Mouse (Mus musculus): ENCODE data around the gene Csgalnact2. TPM values are rescaled to one million over a fixed set of nuclear protein-coding genes. Genes with fewer than 3 reads are reported as not detected.

Gene Csgalnact2
- polyA plus RNA-seq, 1 experiment: 1.4 TPM

DNA sequence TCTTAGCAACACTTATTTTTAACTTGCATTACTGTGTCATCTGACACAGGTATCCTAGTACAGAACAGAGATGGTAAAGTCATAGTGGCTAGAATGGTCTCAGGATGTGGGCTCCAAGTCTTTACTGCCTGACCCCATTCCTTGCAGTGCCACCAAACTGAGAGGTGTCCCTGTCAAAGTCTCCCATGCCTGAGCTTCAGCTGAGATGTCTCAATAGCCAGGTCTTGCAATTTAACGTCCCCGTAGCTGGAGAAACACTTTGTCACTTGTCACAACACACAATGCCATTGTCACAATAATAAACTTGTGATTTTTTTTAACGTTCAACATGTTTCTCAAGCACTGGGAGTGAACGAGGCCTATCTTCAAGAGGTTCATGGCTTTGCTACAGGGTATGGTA is 11.2 kb upstream of the Csgalnact2 start:
- 84% methylated on average over 4 of the region's 4 CpGs for WGBS
- DNase-seq (ENCODE audit: low read depth, low spot score): no peak

DNA sequence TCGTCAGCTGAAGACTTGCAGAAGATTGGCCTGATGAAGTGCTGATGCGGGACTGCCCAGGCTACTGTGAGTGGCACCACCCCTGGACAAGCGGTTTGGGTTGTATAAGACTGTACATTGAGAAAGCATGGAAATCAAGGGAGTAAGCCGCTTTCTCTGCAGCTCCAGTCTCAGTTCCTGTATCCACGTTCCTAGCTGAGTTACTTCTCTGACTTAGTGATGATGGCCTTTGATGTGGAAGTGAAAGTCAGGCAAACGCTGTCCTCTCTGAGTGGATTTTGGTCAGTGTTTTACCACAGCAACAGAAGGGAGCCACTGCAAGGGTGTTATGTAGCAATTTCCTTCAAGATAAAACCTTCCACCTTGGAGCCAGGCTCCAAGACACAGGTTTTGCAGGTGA is 2.0 kb upstream of the Csgalnact2 start:
- WGBS: 74% methylated on average over 6 of the region's 6 CpGs
- no peak for DNase-seq (ENCODE audit: low read depth, low spot score)

DNA sequence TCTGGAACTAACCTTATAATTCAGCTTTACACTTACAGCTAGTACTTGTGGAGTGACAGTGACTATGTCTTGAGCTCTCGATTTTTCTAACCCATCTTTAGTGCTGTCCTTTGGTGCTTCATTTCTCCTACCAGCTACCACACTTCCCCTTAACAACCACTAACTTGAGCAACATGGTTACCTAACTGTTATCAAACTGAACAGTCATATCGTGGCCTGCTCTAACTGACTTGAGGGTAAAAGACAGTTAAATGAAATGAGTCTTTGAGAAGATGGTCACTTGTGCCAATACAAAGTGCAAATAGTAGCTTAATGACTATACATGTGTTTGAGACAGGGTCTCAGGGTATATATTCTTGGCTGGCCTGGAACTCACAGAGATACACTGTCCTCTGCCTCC is 1.8 kb downstream of the Csgalnact2 start:
- 76% methylated on average over 2 of the region's 2 CpGs for WGBS
- DNase-seq (ENCODE audit: low read depth, low spot score): no peak

DNA sequence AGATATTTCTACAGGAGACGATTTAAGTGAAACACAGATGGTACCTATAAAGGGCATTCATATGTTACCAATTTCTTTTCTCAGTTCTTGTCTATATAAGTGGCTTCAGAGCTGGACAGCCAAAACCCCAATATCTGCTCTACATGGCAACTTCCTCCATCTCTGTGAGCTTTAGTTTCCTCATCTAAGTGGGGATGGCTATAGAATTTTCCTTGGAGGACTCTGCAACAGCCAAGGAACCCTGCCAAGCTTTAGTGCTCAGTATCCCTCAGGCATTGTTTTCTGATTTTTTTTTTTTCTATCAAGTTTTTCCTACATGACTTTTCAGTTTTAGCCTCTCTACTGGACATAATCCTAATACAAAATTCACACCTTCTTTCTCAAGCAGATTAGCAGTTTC is 4.5 kb downstream of the Csgalnact2 start:
- 80% methylated on average over 1 of the region's 1 CpGs for WGBS
- DNase-seq (ENCODE audit: low read depth, low spot score): no peak

DNA sequence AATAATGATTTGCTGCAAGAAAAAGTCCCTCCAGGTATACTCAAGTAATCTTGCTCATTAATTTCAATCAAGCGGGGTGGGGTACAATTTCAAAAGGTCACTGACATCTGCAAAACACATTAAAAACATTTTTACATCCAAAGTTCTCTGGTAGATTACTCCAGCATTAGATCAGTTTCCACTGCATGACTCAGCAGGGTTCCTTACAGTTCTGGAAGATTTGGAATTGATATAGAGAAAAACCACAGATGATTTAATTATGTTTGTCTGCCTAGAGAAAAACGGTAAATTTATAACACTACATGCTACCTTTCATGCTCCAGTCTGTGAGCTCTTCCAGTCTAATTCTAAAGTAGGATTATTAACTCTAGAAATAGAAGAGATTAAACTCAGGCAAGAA is 8.9 kb downstream of the Csgalnact2 start:
- no peak for DNase-seq (ENCODE audit: low read depth, low spot score)
- 52% methylated on average over 2 of the region's 2 CpGs for WGBS

DNA sequence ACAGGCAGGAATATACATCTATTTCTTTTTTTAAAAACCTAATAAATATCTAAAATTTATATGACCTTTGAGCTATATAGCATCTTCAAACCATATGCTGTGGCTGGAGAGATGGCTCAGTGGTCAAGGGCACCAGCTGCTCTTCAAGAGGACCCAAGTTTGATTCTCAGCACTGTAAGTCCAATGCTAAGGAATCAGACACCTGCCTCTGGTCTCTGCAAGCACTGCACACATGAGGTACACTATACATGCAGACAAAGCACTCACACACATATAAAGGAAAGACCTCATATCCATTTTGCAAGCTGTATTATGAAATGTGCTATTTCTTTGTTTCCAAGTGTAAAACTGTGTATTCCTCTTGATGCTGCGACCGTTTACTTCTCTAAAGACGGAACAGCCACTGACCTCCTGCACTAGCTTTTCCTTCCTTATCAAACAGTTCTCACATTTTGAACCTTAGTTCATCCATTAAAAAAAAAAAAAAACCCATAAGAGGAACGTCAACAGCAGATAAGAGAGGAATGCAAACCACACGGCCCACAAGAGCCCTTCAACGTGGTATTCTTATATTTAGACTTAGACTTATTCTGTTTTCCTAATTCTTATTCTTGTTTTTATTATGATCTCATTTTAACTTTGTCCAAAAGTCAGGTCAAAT is 11.0 kb downstream of the Csgalnact2 start:
- WGBS: 55% methylated on average over 6 of the region's 6 CpGs
- no peak for DNase-seq (ENCODE audit: low read depth, low spot score)

DNA sequence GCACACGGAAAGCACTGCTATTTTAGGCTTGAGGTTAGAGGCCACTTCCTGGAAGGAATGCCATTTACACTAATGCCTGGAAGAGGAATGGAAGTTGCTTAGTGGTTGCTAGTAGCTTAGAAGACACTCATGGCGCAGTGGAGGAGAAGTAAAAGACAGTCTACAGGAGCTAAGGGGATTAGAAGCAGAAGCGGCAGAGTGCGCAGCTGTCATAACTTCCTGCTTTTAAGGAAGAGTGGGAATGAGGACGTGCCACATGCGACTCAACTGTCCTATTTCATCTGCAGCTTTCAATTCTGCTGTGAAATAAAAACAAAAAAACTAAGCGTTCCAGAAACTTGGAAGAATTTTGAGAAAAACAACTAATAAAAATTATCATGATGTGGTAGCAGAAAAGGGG is 11.7 kb downstream of the Csgalnact2 start:
- WGBS: 86% methylated on average over 7 of the region's 7 CpGs
- no peak for DNase-seq (ENCODE audit: low read depth, low spot score)

DNA sequence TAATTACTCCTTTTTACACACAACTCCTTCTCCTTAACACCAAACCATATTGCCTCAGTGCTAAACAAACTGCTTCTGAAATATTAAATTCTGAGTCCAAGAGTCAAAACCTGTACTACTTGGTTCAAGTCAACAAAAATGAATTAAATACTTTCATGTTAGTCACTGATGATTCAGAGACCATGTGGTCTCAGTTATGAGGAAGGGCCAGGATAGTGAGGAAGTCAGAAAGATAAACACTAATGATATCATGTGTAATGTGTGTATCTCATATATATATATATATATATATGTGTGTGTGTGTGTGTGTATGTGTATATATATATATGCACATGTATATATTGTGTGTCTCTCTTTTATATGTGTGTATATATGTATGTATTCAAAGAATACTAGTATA is 12.4 kb downstream of the Csgalnact2 start:
- DNase-seq (ENCODE audit: low read depth, low spot score): no peak

DNA sequence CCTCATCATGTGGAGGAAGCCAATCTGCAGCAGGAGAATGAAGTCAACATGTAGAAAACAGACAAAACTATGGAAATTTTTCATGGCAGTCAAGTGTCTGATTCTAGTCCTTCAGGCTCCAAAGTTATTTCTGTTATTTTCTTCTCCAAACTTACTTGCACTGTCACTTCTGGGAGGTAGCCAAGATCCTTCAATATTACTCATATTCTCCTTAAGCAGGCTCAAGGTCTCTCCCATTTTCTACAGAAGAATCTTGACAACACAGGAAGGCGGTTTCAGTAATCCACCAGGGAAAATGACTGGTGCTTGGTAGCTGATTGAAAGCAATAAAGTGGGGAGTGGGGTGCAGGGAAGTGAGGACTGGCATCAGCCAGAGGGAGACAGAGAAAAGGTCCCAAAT is 16.2 kb downstream of the Csgalnact2 start:
- DNase-seq (ENCODE audit: low read depth, low spot score): no peak
- 80% methylated on average over 1 of the region's 1 CpGs for WGBS

DNA sequence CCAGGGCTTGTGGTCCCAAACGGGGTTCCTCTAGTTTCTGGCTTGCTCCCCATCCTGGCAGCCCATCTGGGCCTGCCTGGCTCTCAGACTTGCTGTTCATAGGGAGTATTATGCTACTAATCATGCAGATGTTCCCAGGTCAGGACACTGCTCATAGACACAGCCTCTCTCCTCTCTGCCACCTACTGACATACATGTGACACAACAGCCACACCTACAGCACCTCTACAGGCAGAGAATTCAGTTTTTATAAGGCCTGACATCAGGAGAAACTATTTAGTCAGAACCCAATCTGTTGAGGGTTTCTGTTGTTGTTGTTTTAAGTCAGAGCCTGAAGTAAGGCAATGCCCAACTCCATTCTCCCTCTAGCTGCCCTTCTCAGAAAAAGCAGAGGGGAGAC is 27.1 kb downstream of the Csgalnact2 start:
- WGBS: 50% methylated on average over 1 of the region's 1 CpGs
- DNase-seq (ENCODE audit: low read depth, low spot score): no peak

DNA sequence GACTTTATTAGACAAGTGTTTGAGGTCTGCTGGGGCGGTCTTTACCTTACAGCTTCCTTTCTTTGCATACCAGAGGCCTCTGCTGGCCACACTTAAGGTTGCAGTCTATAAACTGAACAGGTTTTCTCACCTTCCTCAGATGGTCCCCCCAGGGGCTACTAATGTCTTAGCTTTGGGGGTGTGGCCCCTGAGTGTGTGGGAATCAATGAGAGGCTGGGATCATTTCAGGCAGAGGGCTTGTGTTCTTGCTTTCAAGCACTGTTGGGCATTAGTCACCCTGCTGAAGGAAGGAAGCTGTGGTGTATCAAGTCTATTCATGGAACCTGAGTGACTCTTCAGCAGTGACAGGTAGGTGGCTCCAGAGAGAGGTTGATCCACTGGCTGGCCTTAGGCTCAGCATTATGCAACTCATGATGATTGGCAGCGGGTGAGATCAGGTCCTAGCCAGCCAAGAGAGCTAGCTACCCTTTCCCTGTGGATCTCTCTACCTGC is 39.6 kb downstream of the Csgalnact2 start:
- DNase-seq (ENCODE audit: low read depth, low spot score): no peak
- 36% methylated on average over 2 of the region's 2 CpGs for WGBS

DNA sequence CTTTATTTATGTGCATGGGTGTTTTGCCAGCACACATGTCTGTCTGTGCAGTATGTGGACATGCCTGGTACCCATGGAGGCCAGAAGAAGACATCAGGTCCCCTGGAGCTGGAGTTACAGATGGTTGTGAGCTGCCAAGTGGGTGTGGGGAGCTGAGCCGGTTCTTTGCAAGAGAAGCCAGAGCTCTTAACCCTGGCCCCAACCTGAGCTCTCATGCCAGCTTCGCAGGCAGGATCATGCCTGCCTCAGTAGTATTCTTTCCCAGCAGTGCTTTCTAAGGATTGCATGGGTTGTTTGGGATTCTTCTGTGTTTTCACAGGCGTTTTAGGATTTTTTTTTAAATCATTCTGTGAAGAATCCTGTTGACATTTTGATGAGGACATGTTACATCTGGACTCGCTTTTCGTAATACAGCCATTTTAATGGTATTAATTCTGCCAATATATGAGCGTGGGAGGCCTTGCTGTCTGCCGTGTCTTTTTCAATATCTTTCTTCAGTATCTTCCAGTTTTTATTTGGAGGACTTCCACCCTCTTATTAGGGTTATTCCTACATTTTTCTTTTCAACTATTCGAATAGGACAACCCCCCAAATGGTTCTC is 41.1 kb downstream of the Csgalnact2 start:
- DNase-seq (ENCODE audit: low read depth, low spot score): no peak
- 62% methylated on average over 8 of the region's 8 CpGs for WGBS

DNA sequence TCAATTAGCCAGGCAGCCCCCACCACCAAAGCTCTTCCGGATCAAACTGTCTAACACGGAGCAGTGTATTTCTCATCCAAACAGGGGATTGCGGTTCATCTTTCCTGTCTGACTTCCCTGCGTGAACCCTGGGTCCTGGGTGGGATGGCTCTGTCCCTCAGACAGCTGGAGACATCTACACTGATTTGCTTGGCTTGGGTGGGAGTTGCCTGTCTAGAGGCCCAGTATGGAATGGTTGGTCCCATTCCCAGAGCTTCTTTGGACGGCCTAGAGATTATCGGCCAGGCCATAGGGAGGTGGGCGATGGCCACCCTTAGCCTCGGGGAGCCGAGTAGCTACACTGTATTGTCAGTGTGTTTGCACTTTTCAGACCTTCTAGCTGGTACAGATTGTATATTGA is 48.1 kb downstream of the Csgalnact2 start:
- WGBS: 86% methylated on average over 9 of the region's 9 CpGs
- DNase-seq (ENCODE audit: low read depth, low spot score): no peak

DNA sequence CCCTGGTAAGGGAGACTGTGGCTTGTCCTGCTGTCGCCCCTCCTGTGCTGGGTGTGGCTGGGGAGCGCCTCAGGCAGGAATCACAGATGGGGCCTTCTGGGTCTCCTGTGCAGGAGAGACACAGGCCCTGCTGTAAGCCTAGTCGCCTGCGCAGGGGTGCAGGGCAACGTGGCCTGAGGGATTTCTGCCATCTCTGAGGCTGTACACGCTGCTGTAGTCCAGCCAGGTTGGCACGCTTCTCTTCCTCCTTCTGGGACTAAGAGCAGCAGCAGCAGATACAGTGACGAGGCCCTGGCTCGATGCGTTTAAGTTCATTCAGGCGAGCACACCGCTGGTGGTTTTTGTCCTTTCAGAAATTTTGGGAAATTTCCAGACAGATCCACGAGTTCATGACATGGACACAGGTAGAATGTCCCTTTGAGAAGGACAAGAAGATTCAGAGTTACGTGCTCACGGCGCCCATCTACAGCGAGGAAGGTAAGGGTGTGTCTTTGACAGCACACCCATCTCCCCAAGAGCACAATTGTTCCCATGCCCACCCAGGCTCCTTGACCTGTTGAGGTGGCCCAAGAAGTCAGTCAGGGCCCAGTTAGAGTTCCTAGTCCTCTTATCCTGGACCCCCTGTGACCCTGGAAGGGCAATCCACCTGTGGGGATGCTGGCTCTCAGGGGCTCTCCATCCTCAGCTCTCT is 50.0 kb downstream of the Csgalnact2 start:
- 78% methylated on average over 17 of the region's 17 CpGs for WGBS
- no peak for DNase-seq (ENCODE audit: low read depth, low spot score)

DNA sequence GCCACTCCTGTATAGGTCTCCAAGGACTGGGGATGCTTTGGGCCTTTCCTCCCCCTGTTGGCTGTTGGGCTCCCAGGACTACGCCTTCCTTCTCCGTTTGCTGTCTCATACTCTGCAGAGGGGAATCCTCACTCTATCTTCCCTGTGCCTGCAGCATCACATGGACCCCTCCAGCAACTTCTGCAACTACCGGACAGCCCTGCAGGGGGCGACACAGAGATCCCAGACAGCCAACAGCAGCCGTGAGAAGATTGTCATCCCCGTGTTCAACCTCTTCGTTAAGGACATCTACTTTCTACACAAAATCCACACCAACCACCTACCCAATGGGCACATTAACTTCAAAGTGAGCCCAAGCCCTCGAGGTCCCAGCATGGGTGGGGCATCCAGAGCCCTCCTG is 51.0 kb downstream of the Csgalnact2 start:
- WGBS: 57% methylated on average over 8 of the region's 8 CpGs
- no peak for DNase-seq (ENCODE audit: low read depth, low spot score)

DNA sequence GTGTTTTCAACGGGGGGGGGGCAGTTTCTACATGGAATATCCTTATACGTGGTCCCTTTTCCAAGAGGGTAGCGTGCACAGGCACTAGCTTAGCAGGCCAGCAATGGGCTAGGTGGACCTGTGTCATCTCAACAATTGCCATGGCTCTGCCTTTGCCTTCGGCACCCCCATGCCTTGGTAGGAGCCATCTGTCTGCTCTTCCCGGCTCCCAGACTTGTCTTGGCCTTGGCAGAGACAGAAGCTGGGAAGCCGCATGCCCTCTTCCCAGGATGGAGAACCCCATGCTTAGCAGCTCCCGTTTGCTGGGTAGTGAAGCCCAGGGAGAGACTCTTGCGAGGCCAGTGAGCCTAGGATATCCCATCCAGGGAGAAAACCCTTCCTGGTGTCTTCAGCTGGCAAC is 54.3 kb downstream of the Csgalnact2 start:
- no peak for DNase-seq (ENCODE audit: low read depth, low spot score)
- WGBS: 88% methylated on average over 8 of the region's 8 CpGs

DNA sequence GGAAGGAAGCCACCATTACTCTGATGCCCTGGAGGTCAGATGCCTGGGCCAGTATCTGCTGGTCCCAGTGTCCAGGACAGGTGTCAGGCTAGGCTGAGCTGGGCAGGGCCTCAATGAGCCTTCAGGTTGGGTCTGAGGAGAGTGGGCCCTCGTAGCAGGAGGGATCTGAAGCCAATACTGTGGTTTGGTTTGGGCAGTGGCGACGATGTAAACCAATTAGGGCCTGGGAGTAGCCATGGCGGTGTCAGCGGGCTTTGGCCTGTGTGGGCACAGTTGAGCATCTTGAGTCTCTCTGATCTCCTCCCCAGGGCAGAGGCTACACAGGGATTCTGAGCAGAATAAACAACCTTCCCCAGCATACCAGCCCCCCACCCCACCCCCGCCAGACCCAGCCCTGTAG is 55.3 kb downstream of the Csgalnact2 start:
- 73% methylated on average over 6 of the region's 6 CpGs for WGBS
- no peak for DNase-seq (ENCODE audit: low read depth, low spot score)

DNA sequence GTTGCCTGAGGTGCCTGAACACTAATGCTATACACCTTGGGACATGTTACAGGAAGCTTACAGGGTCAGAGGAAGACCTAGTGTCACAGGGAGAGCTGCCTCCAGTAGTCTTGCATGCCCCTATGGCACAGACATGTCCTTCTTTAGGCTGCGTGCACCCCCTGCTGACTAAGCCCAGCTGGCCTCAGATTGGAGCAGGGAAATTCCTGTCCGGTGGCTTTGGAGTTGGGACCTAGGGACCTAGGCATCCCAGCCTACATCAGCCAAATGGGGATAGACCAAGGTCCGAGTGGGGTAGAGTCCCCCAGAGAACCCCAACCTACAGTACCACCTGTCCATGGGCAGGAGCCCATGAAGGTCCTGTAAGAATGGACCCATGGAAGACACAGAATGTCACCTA is 56.6 kb downstream of the Csgalnact2 start:
- DNase-seq (ENCODE audit: low read depth, low spot score): no peak
- 77% methylated on average over 3 of the region's 3 CpGs for WGBS

DNA sequence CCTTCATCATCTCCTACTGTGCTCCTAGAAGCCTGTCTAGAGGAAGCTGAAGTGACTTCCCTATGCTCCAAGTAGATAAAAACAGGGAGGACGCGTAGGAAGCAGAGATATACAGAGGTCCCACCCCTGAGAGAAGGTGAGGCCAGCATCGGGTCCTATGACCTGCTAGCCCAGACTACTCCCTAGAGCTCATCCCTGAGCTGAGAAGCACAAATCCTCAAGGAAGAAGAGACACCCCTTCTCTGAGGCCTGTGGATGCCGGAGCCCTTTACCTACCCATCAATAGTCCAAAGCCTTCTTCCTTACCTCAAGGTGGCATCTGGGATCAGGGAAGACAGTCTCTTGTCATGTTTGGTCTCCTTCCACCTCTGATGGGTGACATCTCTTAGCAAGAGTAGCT is 58.2 kb downstream of the Csgalnact2 start:
- DNase-seq (ENCODE audit: low read depth, low spot score): no peak
- WGBS: 87% methylated on average over 4 of the region's 4 CpGs

DNA sequence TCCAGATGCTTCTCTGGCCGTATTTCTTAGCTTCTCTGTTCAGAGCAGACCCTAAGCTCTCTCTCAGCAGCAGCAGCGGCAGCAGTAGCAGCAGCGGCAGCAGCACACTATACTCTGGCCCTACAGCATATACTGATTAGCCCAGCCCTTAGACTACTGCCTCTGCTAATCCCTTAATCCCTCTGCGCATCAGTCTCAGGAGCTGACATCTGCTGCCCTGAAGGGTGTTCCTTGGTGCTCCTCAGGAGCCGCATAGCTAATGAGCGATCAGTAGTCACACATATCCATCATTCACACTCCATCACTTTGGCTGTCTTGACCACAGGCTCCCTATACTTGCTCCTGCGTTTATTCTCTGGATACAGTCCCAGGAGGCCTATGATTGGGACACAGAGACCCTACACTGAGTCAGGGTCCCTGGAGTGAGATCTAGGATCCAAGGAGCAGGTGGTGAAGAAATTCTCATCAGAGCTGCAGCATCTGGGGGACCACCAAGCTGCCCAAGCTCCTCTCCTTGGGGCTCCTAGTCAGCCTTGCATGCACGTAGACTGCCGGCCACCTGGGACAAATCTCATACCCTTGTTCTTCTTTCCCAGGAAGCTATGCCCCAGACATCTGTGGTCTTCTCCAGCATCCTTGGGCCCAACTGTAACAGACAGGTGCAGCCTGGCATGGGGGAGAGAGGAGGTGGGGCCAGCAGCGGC is 59.0 kb downstream of the Csgalnact2 start:
- no peak for DNase-seq (ENCODE audit: low read depth, low spot score)

DNA sequence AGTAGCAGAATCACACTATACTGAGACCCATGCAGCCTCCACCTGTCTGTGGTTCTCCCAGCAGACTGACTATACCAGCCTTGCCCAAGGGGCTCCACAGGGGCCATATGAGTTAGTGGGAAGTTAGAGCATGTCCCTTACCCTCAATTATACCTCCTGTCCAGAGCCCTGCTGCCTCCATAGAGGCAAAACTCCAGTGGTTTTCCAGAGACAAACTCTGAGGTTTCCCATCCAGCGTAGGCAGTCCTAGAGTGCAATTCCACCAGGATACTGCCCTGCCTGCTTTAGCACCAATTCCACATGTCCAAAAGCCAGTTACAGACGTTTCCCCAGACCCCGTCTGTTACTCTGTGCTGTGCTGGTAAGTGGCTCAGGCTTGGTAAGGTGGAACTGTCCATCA is 59.6 kb downstream of the Csgalnact2 start:
- 62% methylated on average over 3 of the region's 3 CpGs for WGBS
- no peak for DNase-seq (ENCODE audit: low read depth, low spot score)

More for the DNA sequence above, 59.0 kb downstream of the Csgalnact2 start:
- 75% methylated on average over 10 of the region's 10 CpGs for WGBS

All from large intestine, adult 2 months (tissue).